Mouse (Mus musculus): Measurements from ENCODE around the gene Sirt1.
A peak's percentile ranks its signal among the peaks of the same experiment; 100 is the strongest.

Sirt1 gene

DNA sequence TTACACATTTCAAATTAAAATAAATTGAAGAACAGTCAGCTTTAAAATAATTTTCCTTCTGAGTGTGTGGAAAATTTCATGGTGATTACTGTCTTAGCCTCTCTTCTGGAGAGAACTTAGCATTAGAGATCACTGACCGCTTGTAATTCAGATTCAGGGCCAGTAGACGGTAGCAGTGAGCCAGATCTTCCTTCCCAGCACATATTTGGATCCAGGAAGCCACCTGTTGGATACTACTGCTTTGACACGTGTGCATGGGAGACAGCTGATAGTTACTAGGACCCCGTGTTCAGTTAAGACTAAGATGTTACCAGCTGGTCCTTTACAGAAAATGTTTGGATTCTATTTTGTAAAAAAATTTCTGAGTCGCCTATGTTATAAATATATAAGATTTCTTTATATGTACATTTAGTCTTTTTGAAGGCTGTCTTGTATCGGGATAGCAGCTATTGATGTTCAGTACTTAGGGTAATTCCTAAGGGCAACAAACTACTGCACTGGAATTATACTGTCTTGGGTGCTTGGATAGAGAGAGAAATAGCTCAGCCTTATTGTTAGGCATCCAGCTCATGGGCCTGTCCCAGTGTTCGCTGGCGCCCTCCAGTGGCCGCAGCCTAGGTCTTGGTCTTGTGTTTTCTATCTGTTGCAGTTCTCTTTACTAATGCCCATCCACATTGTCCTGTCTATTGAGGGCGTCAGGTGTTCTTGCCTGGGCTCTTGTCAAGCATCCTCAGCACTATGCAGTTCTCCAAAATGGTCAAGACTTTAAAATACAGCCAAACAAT, 72.7 kb downstream of the Sirt1 start:
- Histone ChIP-seq H3K36me3 (ENCODE audit: control insufficient read depth, insufficient read depth, low read length, poor library complexity, severe bottlenecking) (peaks cover 26% of the 10 kb centered on the region), H3K27me3 (ENCODE audit: control insufficient read depth, insufficient read depth, low read length, poor library complexity, severe bottlenecking) (no peaks in the 10 kb centered on the region; the same call in 1 of the 2 replicates)
- DNase-seq (ENCODE audit: low read depth, low spot score): peak; percentile 90

GRCm38 (mm10) chr10:63302356-63302755, 79.1 kb downstream of the Sirt1 start:
- Histone ChIP-seq H3K36me3 (ENCODE audit: control insufficient read depth, insufficient read depth, low read length, poor library complexity, severe bottlenecking) (peaks cover 8% of the 10 kb centered on the region; the same call in 1 of the 2 replicates), H3K27me3 (ENCODE audit: control insufficient read depth, insufficient read depth, low read length, poor library complexity, severe bottlenecking) (no peaks in the 10 kb centered on the region; the same call in 1 of the 2 replicates)
- DNase-seq (ENCODE audit: low read depth, low spot score): no peak

GRCm38 (mm10) chr10:63282846-63283245, 98.7 kb downstream of the Sirt1 start:
- DNase-seq (ENCODE audit: low read depth, low spot score): no peak
- Histone ChIP-seq H3K36me3 (ENCODE audit: control insufficient read depth, insufficient read depth, low read length, poor library complexity, severe bottlenecking) (peaks cover 30% of the 10 kb centered on the region), H3K27me3 (ENCODE audit: control insufficient read depth, insufficient read depth, low read length, poor library complexity, severe bottlenecking) (no peaks in the 10 kb centered on the region)

GRCm38 (mm10) chr10:63282417-63282816, 99.1 kb downstream of the Sirt1 start:
- Histone ChIP-seq H3K36me3 (ENCODE audit: control insufficient read depth, insufficient read depth, low read length, poor library complexity, severe bottlenecking) (peaks cover 26% of the 10 kb centered on the region; the same call in 1 of the 2 replicates), H3K27me3 (ENCODE audit: control insufficient read depth, insufficient read depth, low read length, poor library complexity, severe bottlenecking) (no peaks in the 10 kb centered on the region)
- DNase-seq (ENCODE audit: low read depth, low spot score): no peak

GRCm38 (mm10) chr10:63279851-63280250, 101.7 kb downstream of the Sirt1 start:
- Histone ChIP-seq H3K27me3 (ENCODE audit: control insufficient read depth, insufficient read depth, low read length, poor library complexity, severe bottlenecking) (no peaks in the 10 kb centered on the region), H3K36me3 (ENCODE audit: control insufficient read depth, insufficient read depth, low read length, poor library complexity, severe bottlenecking) (peaks cover 18% of the 10 kb centered on the region; the same call in 1 of the 2 replicates)
- no peak for DNase-seq (ENCODE audit: low read depth, low spot score)

GRCm38 (mm10) chr10:63277010-63277409, 104.5 kb downstream of the Sirt1 start:
- Histone ChIP-seq H3K27me3 (ENCODE audit: control insufficient read depth, insufficient read depth, low read length, poor library complexity, severe bottlenecking) (no peaks in the 10 kb centered on the region), H3K36me3 (ENCODE audit: control insufficient read depth, insufficient read depth, low read length, poor library complexity, severe bottlenecking) (peaks cover 20% of the 10 kb centered on the region; the same call in 1 of the 2 replicates)
- DNase-seq (ENCODE audit: low read depth, low spot score): no peak

DNA sequence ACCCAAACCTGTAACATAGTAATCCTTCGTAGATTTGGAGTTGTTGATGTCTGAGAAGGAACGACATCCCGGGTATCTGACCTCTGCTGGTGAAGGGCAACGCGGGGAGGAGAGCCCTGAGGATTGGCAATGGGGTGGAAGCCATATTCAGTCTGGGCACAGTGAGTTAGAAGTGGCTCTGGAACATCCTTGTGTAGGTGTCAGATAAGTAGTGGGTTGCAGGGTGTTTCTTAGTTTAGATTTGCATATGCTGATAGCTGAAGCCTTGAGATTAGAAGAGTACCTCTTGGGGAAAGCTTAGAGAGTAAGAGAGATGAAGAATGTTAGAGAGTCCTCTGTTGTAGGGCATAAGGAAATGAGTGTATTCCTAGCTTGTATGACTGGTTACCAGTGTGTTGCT, 108.6 kb downstream of the Sirt1 start:
- no peak for DNase-seq (ENCODE audit: low read depth, low spot score)

DNA sequence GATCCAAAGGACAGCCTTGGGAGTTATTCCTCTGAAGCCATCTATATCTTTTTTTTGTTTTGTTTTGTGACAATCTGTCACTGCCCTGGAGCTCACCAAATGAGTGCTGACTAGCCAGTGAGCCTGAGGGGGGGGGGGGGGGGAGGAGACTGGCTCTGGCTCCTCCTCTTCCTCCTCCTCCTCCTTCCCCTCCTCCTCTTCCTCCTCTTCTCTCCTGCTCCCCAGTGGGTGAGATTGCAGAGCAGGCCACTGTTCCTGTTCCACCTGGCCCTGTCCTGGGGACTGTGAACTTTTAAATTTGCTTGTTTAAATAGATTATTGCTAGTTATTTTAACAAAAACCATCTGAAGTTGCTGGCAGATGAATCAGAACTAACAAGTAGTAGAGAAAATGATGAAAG, 109.1 kb downstream of the Sirt1 start:
- H3K36me3 ChIP-seq (ENCODE audit: control insufficient read depth, insufficient read depth, low read length, poor library complexity, severe bottlenecking): peaks cover 9% of the 10 kb centered on the region
- DNase-seq (ENCODE audit: low read depth, low spot score): peak; percentile 14
- H3K27me3 ChIP-seq (ENCODE audit: control insufficient read depth, insufficient read depth, low read length, poor library complexity, severe bottlenecking): no peaks in the 10 kb centered on the region

More for the DNA sequence above, 108.6 kb downstream of the Sirt1 start:
- H3K36me3 ChIP-seq (ENCODE audit: control insufficient read depth, insufficient read depth, low read length, poor library complexity, severe bottlenecking): peaks cover 9% of the 10 kb centered on the region
- H3K27me3 ChIP-seq (ENCODE audit: control insufficient read depth, insufficient read depth, low read length, poor library complexity, severe bottlenecking): no peaks in the 10 kb centered on the region
